Mouse (Mus musculus) ES-Bruce4 (cell line): ENCODE measurements around the gene 4930522H14Rik.

Source experiments
- CTCF ChIP-seq: IDR thresholded peaks from one replicate; pipeline ENCODE4 v1.8.1; 2011; ENCODE audit warnings: low read depth, low read length
- EP300 ChIP-seq: IDR thresholded peaks from 2 replicates; pipeline ENCODE4 v1.6.1; 2011; ENCODE audit warnings: low read depth, low read length; ENCODE audit not compliant: insufficient read depth

DNA sequence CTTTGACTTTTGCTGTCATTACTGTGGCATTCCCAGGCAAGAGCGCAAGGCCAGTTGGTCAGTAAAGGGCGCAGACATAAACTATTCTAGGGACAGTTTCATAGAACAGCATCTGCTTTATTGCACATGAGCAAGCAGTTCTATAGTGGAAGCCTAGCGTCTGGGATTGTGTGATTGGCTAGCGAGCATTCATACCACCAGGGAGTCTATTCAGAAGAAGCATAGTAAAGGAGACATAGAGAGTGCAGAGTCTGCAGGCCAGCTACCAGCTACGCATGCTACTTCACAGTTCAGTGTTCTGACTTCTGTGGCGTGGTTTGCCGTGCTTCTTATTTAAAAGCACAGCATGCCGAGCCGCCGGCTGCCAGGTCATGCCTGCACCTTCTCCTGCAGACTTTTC lies 37.9 kb upstream of the 4930522H14Rik start:
- no peak for TF ChIP-seq CTCF
- TF ChIP-seq EP300 = no peak
